Mouse (Mus musculus) midbrain, embryonic 10.5 days (tissue): ENCODE data around the gene Daam1. TPM values are rescaled to one million over a fixed set of nuclear protein-coding genes. Genes with fewer than 3 reads are reported as not detected.

Experiments used
- DNase-seq: peaks from one replicate; pipeline ENCODE4 v3.0.0-alpha.2; 2017; ENCODE audit warnings: low spot score
- H3K27ac ChIP-seq: fragments of 300-500 bp; sonication (generic); replicated peaks from 2 replicates; pipeline ENCODE4 v1.5.1; 2016; ENCODE audit warnings: mild to moderate bottlenecking
- H3K27me3 ChIP-seq: fragments of 300-500 bp; sonication (generic); 2 replicates; pipeline ENCODE4 v1.6.1; 2016; ENCODE audit warnings: low read depth, mild to moderate bottlenecking; ENCODE audit not compliant: poor library complexity, severe bottlenecking
- H3K36me3 ChIP-seq: fragments of 300-500 bp; sonication (generic); 2 replicates; pipeline ENCODE4 v1.6.1; 2016; ENCODE audit warnings: mild to moderate bottlenecking, moderate library complexity
- H3K4me1 ChIP-seq: fragments of 300-500 bp; sonication (generic); 2 replicates; pipeline ENCODE4 v1.6.1; 2016
- H3K4me3 ChIP-seq: fragments of 300-500 bp; sonication (generic); 2 replicates; pipeline ENCODE4 v1.5.1; 2016; ENCODE audit warnings: mild to moderate bottlenecking, moderate library complexity
- H3K9me3 ChIP-seq: fragments of 300-500 bp; sonication (generic); replicated peaks from 2 replicates; pipeline ENCODE4 v1.6.1; 2016; ENCODE audit warnings: mild to moderate bottlenecking
- WGBS: fragments of 180-500 bp; shearing (Covaris S2); methylation state at CpG from one replicate; pipeline ENCODE4 v1.1.7; 2016; 5-methylcytosine and 5-hydroxymethylcytosine counted together
- polyA plus RNA-seq: library from polyadenylated mRNA; unstranded; fragments of >200 nt; fragmentation: Nextera tagmentation; extraction: Ambion mirVana; gene quantifications from 2 replicates; pipeline ENCODE4 v1.2.1, GENCODE M21; 2016

The Daam1 gene
- 9.3 and 10.1 TPM in 2 replicates for polyA plus RNA-seq

DNA sequence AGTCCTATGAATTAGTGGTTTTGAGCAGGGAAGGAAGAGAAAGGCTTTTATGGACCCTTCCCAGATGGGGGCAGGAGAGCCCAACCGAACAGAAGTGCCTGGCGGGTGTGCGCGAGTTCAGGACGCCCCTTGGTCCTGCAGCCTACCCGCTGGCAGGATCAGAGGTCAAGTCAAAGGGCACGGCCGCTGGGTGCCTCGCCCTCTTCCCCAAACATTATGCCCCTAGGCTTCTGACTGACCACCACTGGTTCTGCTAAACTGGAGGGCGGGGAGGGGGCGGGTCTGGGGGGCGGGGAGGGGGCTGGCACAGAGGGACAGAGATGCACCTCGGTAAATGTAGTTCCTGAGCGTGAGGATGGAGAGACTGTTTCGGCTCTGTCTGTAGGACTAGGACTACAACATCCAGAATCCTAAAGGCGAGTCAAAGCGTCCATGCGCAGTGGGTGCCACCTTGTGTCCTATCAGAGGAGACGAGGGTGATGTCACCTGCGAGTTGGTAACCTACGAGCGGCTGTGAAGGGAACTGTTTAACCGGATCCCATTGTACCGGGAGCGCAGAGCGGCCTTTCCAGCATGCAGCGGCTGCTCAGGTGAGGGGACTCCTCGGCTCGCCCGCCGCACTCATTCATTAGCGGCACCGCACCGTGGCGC is at the start of gene Daam1:
Daam1 (plus strand) TSS at position 472 of the 651 bp plus-strand sequence.
- H3K4me1 ChIP-seq: peaks cover 49% of the 10 kb centered on the region
- peaks cover 26% of the 10 kb centered on the region for H3K27me3 ChIP-seq
- peak within 1 kb of the TSS; percentile 92 for H3K27ac ChIP-seq
- H3K36me3 ChIP-seq: no peaks in the 10 kb centered on the region
- peak within 1 kb of the TSS; percentile 89 for H3K4me3 ChIP-seq
- DNase-seq: peak; percentile 93
- WGBS: under 1% methylated on average over 35 of the region's 35 CpGs
- H3K9me3 ChIP-seq: no peaks in the 10 kb centered on the region

DNA sequence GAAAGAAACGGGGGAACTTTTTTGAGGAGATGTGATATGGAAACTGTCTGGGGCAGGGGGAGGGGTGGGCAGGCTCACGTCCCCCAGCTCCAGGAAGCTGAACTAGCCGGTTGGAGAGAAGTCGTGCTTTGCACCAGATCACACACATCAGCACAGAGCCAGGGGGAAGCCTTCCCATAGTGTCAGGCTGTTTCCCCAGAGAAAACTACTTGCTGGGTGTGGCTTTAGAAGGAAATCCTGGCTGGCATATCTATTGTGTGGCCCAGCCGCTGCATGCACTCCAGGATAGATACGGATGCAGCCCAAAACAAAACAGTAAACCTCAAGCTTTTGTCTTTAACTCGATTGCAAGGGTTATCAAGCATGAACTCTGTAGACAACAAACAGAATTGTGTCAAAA is 49.7 kb upstream of the Daam1 start:
- Histone ChIP-seq H3K4me1 (peaks cover 20% of the 10 kb centered on the region), H3K36me3 (no peaks in the 10 kb centered on the region), H3K9me3 (no peaks in the 10 kb centered on the region), H3K27ac (no peak overlapping the region; the same call in 1 of the 2 replicates), H3K27me3 (no peaks in the 10 kb centered on the region; the same call in 1 of the 2 replicates), H3K4me3 (no peak overlapping the region)
- no peak for DNase-seq
- WGBS: 68% methylated on average over 7 of the region's 7 CpGs

DNA sequence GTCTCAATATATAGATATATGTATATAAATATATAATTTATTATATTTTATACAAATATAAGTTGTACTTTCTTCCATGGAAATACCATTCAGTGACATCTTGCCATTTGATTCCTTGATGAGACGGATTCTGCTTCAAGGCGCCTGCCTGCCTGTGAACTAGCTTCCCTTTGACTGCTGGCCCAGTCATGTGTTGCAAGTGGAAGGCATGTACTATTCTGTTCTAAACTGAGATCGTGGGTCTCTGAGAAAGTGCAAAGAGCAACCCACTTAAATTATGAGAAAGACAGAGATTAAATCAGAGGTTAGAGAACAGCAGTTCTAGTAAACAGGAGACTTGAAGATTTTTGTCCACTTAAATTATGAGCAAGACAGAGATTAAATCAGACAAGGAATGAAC is 46.9 kb upstream of the Daam1 start:
- Histone ChIP-seq H3K4me1 (peaks cover 11% of the 10 kb centered on the region), H3K4me3 (no peak overlapping the region), H3K27me3 (no peaks in the 10 kb centered on the region), H3K9me3 (no peaks in the 10 kb centered on the region), H3K36me3 (no peaks in the 10 kb centered on the region), H3K27ac (peak overlapping the region; percentile 30; the same call in 1 of the 2 replicates)
- WGBS: 66% methylated on average over 3 of the region's 3 CpGs
- no peak for DNase-seq

DNA sequence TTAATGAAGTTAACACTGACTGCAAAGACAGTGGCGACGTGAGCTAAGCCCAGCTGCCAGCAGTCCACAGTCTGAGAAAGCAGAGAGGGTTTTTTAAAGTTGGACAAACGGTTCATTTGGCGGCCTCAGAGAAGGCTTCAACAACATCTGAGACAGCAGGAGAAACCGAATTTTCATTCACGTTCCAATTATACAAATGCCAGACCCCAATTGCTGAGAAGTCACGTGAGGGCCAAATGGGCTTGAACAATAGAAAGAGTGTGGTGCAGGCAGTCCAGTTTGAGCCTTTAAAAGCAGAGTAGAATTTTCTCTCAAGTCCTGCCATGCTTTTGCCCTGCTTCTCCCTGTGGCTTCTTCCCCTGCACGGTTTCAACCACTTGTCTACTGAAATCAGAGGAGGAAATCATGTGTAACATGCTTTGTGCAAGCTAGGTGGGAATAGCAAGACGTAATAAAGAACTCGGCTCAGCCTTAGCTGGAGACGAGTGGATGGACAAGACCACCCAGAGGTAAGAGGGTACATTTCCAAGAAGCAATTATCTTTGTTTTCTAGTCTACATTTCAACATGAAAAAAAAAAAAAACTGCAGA is 46.1 kb upstream of the Daam1 start:
- Histone ChIP-seq H3K4me1 (peaks cover 11% of the 10 kb centered on the region), H3K36me3 (no peaks in the 10 kb centered on the region), H3K4me3 (no peak overlapping the region), H3K27me3 (no peaks in the 10 kb centered on the region), H3K9me3 (no peaks in the 10 kb centered on the region), H3K27ac (peak overlapping the region; percentile 30; the same call in 1 of the 2 replicates)
- 39% methylated on average over 11 of the region's 11 CpGs for WGBS
- DNase-seq: peak; percentile 38

DNA sequence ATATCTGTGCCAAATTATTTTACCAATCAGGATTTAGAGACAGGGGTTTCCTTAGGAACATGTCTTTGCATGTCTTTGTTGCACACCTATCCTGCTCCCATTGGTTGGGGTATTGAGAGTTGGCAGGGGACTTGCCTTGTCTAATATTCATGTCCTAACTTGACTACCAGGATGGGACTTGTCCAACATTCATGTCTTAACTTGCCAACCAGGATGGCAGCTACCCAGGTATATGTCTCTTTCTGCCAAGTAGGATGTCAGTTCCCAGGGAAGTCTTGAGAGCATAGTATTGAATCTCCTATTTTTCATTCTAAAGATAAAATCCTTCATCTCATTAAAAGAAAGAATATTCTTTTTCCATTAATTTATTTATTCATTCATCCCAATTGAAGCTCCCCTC is 44.4 kb upstream of the Daam1 start:
- Histone ChIP-seq H3K9me3 (no peaks in the 10 kb centered on the region), H3K27ac (no peak overlapping the region), H3K4me1 (peaks cover 11% of the 10 kb centered on the region), H3K4me3 (no peak overlapping the region), H3K27me3 (no peaks in the 10 kb centered on the region), H3K36me3 (no peaks in the 10 kb centered on the region)
- DNase-seq: no peak

DNA sequence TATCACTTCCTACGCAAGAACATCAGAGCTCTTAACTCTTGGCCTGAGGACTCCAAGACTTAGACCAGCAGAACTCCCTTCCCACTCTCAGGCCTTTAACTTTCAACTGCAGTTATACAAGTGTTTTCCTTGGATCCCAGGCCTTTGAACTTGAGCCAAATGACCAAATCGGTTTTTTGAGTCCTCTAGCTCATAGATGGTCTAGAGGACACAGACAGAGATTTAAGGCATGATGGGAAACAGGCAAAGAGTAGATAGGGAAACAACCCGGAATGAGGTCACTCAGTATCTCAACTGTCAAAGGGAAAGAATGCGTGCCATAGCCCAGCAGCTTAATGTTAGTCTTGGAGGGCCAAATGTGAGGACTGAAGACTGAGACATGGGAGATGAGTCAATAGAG is 42.1 kb upstream of the Daam1 start:
- no peaks in the 10 kb centered on the region for H3K36me3 ChIP-seq
- no peaks in the 10 kb centered on the region for H3K9me3 ChIP-seq
- DNase-seq: no peak
- H3K4me3 ChIP-seq: no peak overlapping the region
- H3K27me3 ChIP-seq: no peaks in the 10 kb centered on the region
- H3K4me1 ChIP-seq: peaks cover 11% of the 10 kb centered on the region
- 87% methylated on average over 4 of the region's 4 CpGs for WGBS
- H3K27ac ChIP-seq: no peak overlapping the region

DNA sequence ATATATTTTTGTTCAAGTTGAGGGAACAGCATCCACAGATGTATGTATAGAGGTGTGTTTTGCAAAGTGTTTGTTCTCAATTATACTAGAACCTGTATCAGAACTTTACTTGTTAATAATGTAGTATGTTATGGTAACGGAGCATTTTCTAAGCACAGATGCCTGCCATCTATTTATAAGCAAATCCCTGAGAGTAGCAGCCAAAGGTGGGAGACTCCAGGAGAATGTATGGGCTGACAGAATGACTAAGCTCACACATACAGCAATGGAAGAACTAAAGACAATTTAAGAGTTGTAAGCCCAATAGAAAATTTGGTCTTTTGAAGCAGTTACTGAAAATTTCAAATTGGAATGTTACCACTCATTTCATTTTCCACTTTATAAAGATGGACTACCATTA is 40.3 kb upstream of the Daam1 start:
- H3K27me3 ChIP-seq: no peaks in the 10 kb centered on the region
- 90% methylated on average over 1 of the region's 1 CpGs for WGBS
- no peak overlapping the region for H3K4me3 ChIP-seq
- DNase-seq: no peak
- peaks cover 4% of the 10 kb centered on the region; the same call in 1 of the 2 replicates for H3K4me1 ChIP-seq
- no peaks in the 10 kb centered on the region for H3K9me3 ChIP-seq
- no peak overlapping the region for H3K27ac ChIP-seq
- H3K36me3 ChIP-seq: no peaks in the 10 kb centered on the region

DNA sequence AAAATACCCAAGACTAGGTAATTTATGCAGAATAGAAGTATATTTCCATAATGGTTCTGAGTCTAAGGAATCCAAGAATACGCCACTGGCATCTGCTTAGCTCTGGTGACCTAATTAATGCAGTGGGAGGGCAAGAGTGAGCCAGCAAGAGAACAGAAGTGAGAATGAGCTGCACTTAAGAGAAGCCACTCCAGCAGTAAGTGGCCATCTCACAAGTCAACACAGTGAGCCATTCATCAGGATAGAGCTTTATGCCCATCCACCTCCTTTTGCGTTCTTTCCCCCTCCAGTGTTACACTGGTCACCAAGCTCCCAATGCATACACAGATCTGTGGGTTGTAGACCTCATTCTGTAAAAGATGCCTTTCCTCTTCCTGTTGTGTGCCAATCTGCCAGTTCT is 37.8 kb upstream of the Daam1 start:
- H3K4me1 ChIP-seq: peaks cover 12% of the 10 kb centered on the region
- H3K36me3 ChIP-seq: no peaks in the 10 kb centered on the region
- WGBS: 84% methylated on average over 2 of the region's 2 CpGs
- no peak overlapping the region for H3K27ac ChIP-seq
- no peak for DNase-seq
- H3K9me3 ChIP-seq: no peaks in the 10 kb centered on the region
- H3K4me3 ChIP-seq: no peak overlapping the region
- H3K27me3 ChIP-seq: no peaks in the 10 kb centered on the region

DNA sequence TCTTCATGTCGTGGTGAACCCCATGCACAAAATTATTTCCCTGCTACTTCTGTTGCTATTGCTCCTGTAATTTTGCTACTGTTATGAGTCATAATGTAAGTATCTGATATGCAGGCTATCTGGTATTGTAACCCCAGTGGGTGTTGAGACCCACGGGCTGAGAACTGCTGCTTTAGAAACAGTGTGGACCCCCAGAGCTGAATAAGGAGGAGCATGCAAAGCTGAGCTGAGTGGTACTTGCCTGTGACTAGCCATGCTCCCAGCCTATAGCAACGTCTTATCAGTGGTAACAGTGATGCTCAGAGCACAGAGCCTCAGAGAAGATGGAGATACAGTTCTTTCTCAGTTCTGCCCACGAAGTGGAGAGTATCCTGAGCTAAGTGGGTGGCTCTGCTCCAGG is 35.3 kb upstream of the Daam1 start:
- WGBS: 68% methylated on average over 4 of the region's 4 CpGs

DNA sequence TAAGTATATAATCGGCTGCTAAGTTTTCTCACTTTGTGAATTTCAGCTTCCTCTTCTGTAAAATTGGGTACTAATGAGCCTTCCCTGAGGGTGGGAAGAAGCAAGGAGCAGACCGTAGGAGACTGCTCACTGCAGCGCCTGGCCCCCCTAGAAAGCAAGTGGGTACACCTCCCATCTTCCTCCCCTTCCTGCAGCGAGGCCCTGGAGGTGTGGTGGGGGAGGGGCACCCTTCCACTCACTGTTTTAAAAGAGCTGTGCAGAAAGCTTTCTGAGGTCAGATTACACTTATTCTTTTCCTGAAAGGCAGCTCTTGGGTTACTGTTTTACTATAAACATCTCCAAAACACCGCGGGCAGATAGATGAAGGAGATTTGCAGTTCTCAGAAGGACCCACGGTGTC is 34.4 kb upstream of the Daam1 start:
- H3K4me1 ChIP-seq: peaks cover 12% of the 10 kb centered on the region
- H3K4me3 ChIP-seq: no peak overlapping the region
- no peaks in the 10 kb centered on the region for H3K9me3 ChIP-seq
- no peaks in the 10 kb centered on the region for H3K36me3 ChIP-seq
- H3K27me3 ChIP-seq: no peaks in the 10 kb centered on the region
- H3K27ac ChIP-seq: peak overlapping the region; percentile 24; the same call in 1 of the 2 replicates
- 14% methylated on average over 7 of the region's 7 CpGs for WGBS
- DNase-seq: no peak

More for the DNA sequence above, 35.3 kb upstream of the Daam1 start:
- no peak for DNase-seq
- Histone ChIP-seq H3K27me3 (no peaks in the 10 kb centered on the region), H3K36me3 (no peaks in the 10 kb centered on the region), H3K4me1 (peaks cover 12% of the 10 kb centered on the region), H3K27ac (no peak overlapping the region), H3K9me3 (no peaks in the 10 kb centered on the region), H3K4me3 (no peak overlapping the region)

DNA sequence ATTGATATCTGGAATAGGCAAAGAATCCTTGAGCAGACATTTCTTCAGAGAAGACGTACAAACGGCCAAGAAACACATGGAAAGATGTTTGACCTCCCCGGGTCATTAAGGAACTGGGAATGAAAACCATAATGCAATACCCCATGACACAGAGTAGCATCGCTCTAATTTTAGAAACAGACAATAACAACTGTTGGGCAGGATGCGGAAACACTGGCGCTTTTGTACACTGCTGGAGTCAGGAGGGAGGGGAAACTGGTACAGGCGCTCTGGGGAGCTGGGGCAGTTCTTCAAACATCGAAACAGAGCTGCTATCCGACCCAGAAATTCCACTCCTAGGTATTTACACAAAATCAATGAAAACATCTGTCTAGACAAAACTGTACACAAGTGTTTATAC is 23.6 kb upstream of the Daam1 start:
- no peak overlapping the region for H3K4me3 ChIP-seq
- 78% methylated on average over 9 of the region's 9 CpGs for WGBS
- H3K27me3 ChIP-seq: no peaks in the 10 kb centered on the region
- no peak overlapping the region for H3K27ac ChIP-seq
- H3K4me1 ChIP-seq: no peaks in the 10 kb centered on the region
- DNase-seq: no peak
- H3K36me3 ChIP-seq: no peaks in the 10 kb centered on the region
- H3K9me3 ChIP-seq: no peaks in the 10 kb centered on the region

DNA sequence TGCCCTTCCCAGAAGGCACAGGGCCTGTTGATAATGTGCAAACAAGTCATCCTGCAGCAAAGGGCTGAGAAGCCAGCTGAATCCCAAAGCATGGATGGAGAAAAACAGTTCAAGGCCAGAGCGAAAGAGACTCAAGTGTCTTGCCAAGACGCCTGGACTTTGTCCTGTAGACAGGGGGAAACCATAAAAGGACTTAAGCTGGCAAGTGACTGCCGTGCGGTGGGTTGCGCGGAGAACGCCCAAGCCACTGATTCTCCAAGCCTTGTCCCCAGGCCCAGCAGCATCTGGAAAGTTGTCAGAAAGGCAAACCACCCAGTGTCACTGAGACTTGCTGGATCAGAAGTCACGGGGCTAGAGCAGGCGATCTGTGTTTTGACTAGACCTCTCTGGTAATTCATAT is 22.2 kb upstream of the Daam1 start:
- 92% methylated on average over 9 of the region's 9 CpGs for WGBS
- no peak for DNase-seq

DNA sequence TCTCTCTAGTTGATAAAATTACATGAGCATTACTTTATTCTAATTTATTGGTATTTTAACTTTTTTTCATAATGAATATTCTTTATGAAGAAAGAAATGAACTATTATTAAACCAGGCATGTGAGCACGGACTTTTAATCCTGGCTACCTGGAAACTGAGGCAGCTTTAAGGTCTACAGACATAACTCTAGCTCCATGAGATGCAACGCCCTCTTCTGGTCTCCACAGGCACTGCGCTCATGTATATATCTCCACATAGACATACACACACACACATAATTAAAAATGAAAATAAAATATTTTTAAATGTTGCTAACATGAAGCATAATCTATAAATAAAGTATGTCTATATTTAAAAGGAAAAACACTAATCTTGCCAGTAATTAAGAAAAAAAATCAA is 21.3 kb upstream of the Daam1 start:
- Histone ChIP-seq H3K27ac (no peak overlapping the region), H3K36me3 (no peaks in the 10 kb centered on the region), H3K4me1 (peaks cover 7% of the 10 kb centered on the region), H3K27me3 (no peaks in the 10 kb centered on the region), H3K9me3 (no peaks in the 10 kb centered on the region), H3K4me3 (no peak overlapping the region)
- WGBS: 89% methylated on average over 3 of the region's 3 CpGs
- DNase-seq: no peak

More for the DNA sequence above, 22.2 kb upstream of the Daam1 start:
- Histone ChIP-seq H3K4me1 (peaks cover 2% of the 10 kb centered on the region), H3K9me3 (no peaks in the 10 kb centered on the region), H3K27me3 (no peaks in the 10 kb centered on the region), H3K4me3 (no peak overlapping the region), H3K27ac (no peak overlapping the region), H3K36me3 (no peaks in the 10 kb centered on the region)
